Mouse (Mus musculus) embryonic facial prominence, embryonic 10.5 days (tissue): ENCODE data around the gene Taok1. TPM values are rescaled to one million over a fixed set of nuclear protein-coding genes. Genes with fewer than 3 reads are reported as not detected.
"Not testable (repeated sequence)": the region's sequence is repeated elsewhere in the genome, so short reads cannot be mapped to it uniquely, and the experiment has no call there.

Experiments
- DNase-seq: peaks from one replicate; pipeline ENCODE4 v3.0.0-alpha.2; 2017; ENCODE audit warnings: low spot score
- H3K27ac ChIP-seq: fragments of 300-500 bp; sonication (generic); replicated peaks from 2 replicates; pipeline ENCODE4 v1.5.1; 2016; ENCODE audit warnings: mild to moderate bottlenecking
- H3K27me3 ChIP-seq: fragments of 300-500 bp; sonication (generic); replicated peaks from 2 replicates; pipeline ENCODE4 v1.6.1; 2016; ENCODE audit warnings: low read depth, mild to moderate bottlenecking; ENCODE audit not compliant: poor library complexity, severe bottlenecking
- H3K36me3 ChIP-seq: fragments of 300-500 bp; sonication (generic); replicated peaks from 2 replicates; pipeline ENCODE4 v1.6.1; 2016; ENCODE audit warnings: mild to moderate bottlenecking, moderate library complexity
- H3K4me1 ChIP-seq: fragments of 300-500 bp; sonication (generic); 2 replicates; pipeline ENCODE4 v1.6.1; 2016
- H3K4me3 ChIP-seq: fragments of 300-500 bp; sonication (generic); 2 replicates; pipeline ENCODE4 v1.5.1; 2016; ENCODE audit warnings: mild to moderate bottlenecking, moderate library complexity
- H3K9me3 ChIP-seq: fragments of 300-500 bp; sonication (generic); 2 replicates; pipeline ENCODE4 v1.6.1; 2016; ENCODE audit warnings: mild to moderate bottlenecking
- WGBS: fragments of 180-500 bp; shearing (Covaris S2); methylation state at CpG from one replicate; pipeline ENCODE4 v1.1.7; 2016; 5-methylcytosine and 5-hydroxymethylcytosine counted together
- polyA plus RNA-seq: library from polyadenylated mRNA; unstranded; fragments of >200 nt; fragmentation: Nextera tagmentation; extraction: Ambion mirVana; gene quantifications from 2 replicates; pipeline ENCODE4 v1.2.1, GENCODE M21; 2016

The Taok1 gene
- polyA plus RNA-seq, 1 experiment from 2014 or later: 13.5 TPM

DNA sequence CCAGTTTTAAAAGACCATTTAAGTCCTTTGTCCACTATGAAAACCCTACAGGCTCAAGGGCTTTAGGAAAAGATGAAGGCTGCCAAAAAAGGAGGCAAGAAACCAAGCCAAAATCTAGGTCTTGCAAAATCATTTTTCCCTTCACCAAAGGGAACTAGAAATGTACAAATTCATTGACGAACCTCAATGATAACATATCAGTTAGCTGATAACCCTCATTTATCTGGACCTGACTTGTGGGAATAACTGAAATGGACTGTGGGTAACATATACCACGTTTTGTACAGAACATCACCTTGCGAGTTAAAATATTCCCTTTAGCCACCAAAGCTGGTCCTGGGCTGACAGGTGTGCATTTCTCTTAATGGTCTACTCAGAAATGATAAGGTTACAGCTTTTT is 78.0 kb downstream of the Taok1 start:
- no peak overlapping the region for H3K4me3 ChIP-seq
- H3K27me3 ChIP-seq: no peaks in the 10 kb centered on the region
- peaks cover 5% of the 10 kb centered on the region; the same call in 1 of the 2 replicates for H3K4me1 ChIP-seq
- no peaks in the 10 kb centered on the region for H3K9me3 ChIP-seq
- H3K36me3 ChIP-seq: peaks cover 19% of the 10 kb centered on the region
- no peak for DNase-seq
- H3K27ac ChIP-seq: no peak overlapping the region
- 87% methylated on average over 3 of the region's 3 CpGs for WGBS

GRCm38 (mm10) chr11:77528420-77528819 is 79.2 kb downstream of the Taok1 start:
- peaks cover 11% of the 10 kb centered on the region; the same call in 1 of the 2 replicates for H3K36me3 ChIP-seq
- not testable (repeated sequence) for DNase-seq, H3K4me3 ChIP-seq, H3K27ac ChIP-seq, H3K27me3 ChIP-seq, H3K9me3 ChIP-seq, H3K4me1 ChIP-seq
- 89% methylated on average over 3 of the region's 3 CpGs for WGBS

GRCm38 (mm10) chr11:77525804-77526486 is 81.7 kb downstream of the Taok1 start:
- 79% methylated on average over 3 of the region's 3 CpGs for WGBS
- peaks cover 10% of the 10 kb centered on the region for H3K4me1 ChIP-seq
- H3K4me3 ChIP-seq: no peak overlapping the region
- no peak overlapping the region for H3K27ac ChIP-seq
- no peaks in the 10 kb centered on the region for H3K9me3 ChIP-seq
- H3K27me3 ChIP-seq: no peaks in the 10 kb centered on the region
- peaks cover 7% of the 10 kb centered on the region; the same call in 1 of the 2 replicates for H3K36me3 ChIP-seq
- no peak for DNase-seq

DNA sequence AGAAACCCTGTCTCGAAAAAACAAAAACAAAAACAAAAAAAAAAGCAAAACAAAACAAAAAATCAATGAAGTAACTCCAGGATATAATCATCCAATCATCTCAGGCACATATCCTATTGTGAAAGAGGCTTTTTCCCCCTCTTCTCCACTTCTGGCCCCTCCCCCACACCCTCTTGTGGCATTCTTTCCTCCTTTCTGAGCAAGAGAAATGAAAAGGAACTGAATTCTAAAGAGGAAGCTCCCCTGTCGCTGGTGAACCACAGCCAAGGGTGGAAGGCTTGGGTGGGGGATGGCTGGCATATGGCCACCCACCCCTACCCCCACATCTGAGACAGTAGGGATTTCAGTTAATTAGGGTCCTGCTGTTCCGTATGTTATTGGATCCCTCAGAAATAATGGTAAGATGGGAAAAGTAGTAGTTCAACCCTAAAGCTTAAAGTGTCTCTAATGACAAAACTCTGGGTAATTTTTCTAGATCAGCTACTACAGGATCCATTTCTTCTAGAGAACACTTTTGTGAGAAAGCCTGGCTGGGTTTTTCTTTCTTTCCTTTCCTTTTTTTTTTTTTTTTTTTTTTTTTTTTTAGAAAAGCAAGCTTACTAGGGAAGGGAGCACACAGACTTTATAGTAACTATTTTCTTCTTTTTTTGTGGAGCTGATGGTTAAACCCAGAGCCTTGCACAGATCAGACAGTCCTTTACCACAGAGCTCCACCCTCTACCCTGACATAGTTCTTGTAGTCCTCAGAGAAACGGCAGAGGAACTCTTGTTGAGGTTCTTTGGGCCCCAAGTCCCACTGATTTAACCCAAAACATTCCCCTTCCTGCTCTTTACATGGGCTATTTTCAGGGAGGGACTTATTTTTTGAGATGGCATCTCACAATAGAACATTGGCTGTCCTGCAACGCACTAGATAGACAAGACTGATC is 86.8 kb downstream of the Taok1 start:
- Histone ChIP-seq H3K4me1 (peaks cover 52% of the 10 kb centered on the region), H3K9me3 (no peaks in the 10 kb centered on the region), H3K4me3 (no peak overlapping the region), H3K27ac (no peak overlapping the region), H3K27me3 (peaks cover 21% of the 10 kb centered on the region), H3K36me3 (no peaks in the 10 kb centered on the region)
- DNase-seq: peak; percentile 28
- 55% methylated on average over 5 of the region's 5 CpGs for WGBS

DNA sequence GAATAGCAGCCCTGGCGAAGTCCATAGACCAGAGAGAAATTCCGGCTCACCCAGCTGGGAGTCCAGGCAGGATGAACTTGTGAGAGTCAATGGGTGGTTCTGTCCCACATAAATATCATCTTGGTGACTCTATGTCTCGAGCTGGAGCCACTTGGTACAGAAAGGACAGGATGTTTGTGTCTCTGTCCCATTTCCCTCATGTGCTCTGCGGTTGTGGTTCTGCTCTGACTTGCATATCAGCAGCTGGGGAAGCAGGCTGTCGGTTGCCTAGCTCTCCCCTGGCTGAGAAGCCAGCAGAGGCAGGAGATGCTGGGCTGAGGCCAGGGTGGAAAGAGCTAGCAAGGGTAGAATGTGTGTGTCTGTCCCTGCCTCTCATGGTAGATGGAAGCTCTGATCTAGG is 88.6 kb downstream of the Taok1 start, which contains the start of gene Gm10392:
Gene Gm10392 (minus strand): TSS at position 156 of the 400 bp plus-strand sequence.
- no peak within 1 kb of the TSS for H3K4me3 ChIP-seq
- no peak for DNase-seq
- no peaks in the 10 kb centered on the region for H3K36me3 ChIP-seq
- no peaks in the 10 kb centered on the region for H3K9me3 ChIP-seq
- WGBS: 78% methylated on average over 5 of the region's 5 CpGs
- peaks cover 68% of the 10 kb centered on the region for H3K4me1 ChIP-seq
- no peak within 1 kb of the TSS for H3K27ac ChIP-seq
- H3K27me3 ChIP-seq: peaks cover 39% of the 10 kb centered on the region

DNA sequence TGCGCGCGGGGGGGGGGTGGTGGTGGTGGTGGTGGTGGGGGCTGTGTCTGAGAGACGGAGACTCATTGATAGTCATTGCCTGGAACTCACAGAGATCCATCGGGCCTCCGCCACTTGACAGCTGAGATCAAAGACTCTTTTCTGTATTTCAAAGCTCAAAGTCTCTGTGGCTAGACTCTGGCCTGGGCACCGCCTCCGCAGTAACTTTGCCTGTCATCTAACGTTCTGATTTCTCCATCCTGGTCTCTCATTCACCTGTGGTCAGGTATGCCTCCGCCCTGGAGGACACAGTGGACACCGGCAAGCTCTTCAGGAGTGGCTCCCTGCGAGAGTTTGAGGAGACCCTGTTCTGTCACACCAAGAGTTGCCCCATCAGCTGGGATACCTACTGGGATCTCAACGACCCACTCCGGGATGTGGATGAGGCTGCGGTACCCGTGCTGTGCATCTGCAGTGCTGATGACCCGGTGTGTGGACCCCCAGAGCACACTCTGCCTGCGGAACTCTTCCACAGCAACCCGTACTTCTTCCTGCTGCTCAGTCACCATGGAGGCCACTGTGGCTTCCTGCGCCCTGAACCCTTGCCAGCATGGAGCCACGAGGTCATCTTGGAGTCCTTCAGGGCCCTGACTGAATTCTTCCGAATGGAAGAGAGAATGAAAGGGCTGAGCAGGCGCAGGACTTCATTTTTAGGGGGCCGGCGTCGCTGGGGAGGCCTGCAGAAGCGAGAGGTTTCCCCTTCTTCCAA is 89.4 kb downstream of the Taok1 start:
- Histone ChIP-seq H3K27ac (no peak overlapping the region), H3K27me3 (peaks cover 42% of the 10 kb centered on the region), H3K4me1 (peaks cover 75% of the 10 kb centered on the region), H3K4me3 (no peak overlapping the region), H3K9me3 (no peaks in the 10 kb centered on the region), H3K36me3 (no peaks in the 10 kb centered on the region)
- DNase-seq: no peak
- 82% methylated on average over 27 of the region's 27 CpGs for WGBS

DNA sequence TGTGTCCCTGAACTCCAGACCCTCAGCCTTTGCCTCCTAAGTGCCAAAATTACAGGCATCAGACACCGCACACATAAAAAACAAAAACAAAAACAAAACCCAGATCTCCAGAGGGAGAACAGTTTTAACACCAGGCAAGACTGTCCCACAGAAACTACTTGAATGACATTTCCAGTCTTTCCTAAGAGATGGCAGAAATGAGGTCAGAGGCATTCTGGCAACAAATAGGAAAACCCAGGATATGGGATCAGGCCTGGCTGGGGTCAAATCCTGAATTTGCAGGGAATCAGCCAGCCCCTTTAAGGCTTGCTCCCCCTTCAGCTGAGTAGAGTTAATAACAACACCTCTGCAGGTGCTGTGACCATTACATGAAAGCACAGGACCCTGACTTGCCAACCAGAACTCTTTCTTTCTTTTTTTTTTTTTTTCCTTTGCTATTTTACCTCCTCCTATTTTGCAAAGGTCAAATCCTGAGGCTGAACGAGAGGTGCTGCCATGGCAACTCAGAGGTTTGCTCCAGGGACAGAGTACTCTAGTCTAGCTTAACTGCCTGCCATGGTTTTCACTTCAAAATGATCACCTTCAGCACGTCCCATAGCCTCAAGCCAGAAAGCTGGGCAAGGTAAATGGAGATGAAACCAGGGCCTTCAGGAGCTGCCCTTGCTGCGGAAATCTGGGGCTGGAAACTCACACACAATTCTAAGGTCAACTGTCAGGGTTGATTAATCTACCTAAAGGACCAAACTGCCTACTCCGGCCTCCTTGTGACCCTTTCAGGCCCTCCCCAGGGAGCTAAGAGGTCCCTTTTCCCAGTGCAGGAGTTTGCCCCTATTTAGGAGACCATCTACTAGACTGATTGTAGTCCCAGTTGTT is 90.8 kb downstream of the Taok1 start:
- Histone ChIP-seq H3K4me3 (0 out of 2 replicates have a peak overlapping the region, but pooled peaks have one; percentile 69), H3K27me3 (peaks cover 42% of the 10 kb centered on the region), H3K9me3 (no peaks in the 10 kb centered on the region), H3K4me1 (peaks cover 79% of the 10 kb centered on the region), H3K36me3 (no peaks in the 10 kb centered on the region), H3K27ac (no peak overlapping the region)
- DNase-seq: no peak
- 48% methylated on average over 5 of the region's 5 CpGs for WGBS

DNA sequence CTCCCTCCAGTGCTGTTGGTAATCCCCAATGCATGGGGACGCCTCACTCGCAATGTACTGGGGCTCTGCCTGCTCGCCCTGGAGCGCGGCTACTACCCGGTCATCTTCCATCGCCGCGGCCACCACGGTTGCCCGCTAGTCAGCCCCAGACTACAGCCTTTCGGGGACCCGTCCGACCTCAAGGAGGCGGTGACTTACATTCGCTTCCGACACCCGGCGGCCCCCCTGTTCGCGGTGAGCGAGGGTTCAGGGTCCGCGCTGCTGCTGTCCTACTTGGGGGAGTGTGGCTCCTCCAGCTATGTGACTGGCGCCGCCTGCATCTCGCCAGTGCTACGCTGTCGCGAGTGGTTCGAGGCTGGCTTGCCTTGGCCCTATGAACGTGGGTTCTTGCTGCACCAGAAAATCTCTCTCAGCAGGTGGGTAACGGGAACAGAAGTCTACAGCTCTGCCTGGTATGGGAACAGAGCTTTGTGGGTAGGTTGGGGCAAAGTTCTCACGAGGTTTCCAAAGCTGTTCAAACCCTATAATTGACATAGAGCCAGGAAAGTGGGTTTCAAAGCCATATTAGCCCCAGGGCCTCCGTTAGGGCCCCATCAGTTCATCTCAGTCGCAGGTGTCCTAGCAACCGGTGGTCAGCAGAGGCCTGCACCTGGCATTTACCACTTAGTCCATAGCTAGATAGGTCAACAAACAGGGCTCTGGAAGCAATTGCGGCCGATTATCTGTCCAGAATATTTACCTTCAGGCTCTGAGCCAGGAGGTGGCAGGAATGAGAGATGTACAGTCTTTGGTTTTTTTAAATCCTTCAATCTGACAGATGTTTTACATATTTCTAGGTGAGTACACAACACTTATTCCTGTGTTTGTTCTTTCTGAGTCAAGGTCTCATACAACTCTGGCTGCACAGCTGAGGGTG is 91.7 kb downstream of the Taok1 start, which contains the start of gene Trp53i13:
Gene Trp53i13 (minus strand): TSS at position 344 of the 916 bp plus-strand sequence.
- H3K27me3 ChIP-seq: peaks cover 42% of the 10 kb centered on the region
- H3K36me3 ChIP-seq: no peaks in the 10 kb centered on the region
- H3K4me1 ChIP-seq: peaks cover 81% of the 10 kb centered on the region
- H3K4me3 ChIP-seq: peak within 1 kb of the TSS; percentile 69
- peak within 1 kb of the TSS; percentile 69 for H3K27ac ChIP-seq
- peak; percentile 52 for DNase-seq
- H3K9me3 ChIP-seq: no peaks in the 10 kb centered on the region
- WGBS: 5% methylated on average over 39 of the region's 39 CpGs

DNA sequence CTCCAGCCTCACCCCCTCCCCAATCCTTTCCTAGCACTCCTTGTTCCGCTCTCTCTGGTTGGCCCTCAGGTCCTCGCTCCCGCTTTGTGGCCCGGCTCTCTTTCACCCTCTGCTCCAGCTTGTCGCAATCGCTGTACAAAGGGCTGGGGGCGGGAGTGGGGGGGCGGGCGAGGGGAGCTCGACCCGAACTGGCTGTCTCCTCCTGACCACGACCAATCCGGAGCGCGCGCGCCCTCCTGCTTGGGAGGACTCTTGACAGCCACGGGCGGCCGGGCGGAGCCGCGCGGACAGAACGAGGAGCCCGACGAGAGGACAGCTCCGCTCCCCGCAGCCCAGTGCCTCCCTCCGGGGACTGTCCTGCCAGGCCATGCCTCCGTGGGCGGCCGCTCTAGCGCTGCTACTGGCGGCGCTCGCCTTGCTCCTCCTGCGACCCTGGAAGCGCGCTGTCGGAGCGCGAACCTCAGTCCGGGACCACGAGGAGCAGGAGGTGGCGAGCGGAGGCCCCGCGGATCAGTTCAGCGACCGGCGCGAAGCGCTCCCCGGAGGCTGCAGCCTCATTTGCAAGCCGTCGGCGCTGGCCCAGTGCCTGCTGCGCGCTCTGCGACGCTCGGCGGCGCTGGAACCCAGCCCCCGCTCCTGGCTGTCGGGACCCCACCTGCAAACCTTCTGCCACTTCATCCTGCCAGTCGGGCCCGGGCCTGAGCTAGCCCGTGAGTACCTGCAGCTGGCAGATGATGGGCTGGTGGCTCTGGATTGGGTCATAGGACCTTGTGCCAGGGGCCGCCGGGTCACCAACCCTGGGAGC is 92.6 kb downstream of the Taok1 start, which contains the start of gene Abhd15:
Gene Abhd15 (plus strand): TSS at position 290 of the 805 bp plus-strand sequence.
- WGBS: under 1% methylated on average over 72 of the region's 72 CpGs
- Histone ChIP-seq H3K9me3 (no peaks in the 10 kb centered on the region), H3K27ac (peak within 1 kb of the TSS; percentile 69), H3K4me3 (peak within 1 kb of the TSS; percentile 69), H3K4me1 (peaks cover 74% of the 10 kb centered on the region), H3K27me3 (peaks cover 42% of the 10 kb centered on the region), H3K36me3 (peaks cover 7% of the 10 kb centered on the region)
- peak; percentile 90 for DNase-seq

DNA sequence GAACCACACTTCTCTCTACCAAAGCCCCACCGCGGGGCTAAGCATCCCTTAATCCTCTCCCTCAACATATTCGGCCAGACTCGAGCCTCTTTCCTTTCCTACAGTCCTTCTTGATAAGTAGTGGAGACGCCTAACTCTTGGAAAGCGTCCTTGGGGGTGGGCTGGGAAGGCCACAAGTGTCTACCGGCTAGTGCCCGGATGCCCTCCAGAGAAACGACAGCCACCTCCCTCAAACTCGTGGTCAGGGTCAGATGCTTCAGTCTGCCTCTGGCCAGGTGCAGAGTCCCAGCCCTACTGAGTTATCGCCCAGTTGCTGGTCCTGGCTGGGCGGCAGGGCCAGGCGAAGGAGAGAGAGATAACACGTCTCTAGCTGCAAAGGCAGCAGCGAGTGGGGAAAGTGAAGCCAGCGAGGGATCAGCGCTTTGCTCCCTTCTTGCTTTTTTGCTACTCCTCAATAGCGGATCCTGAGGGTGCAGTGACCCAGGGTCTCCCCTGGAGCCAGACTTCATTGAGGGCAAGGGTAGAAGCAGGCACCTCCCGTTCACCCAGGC is 93.3 kb downstream of the Taok1 start:
- 3% methylated on average over 19 of the region's 19 CpGs for WGBS
- H3K4me1 ChIP-seq: peaks cover 68% of the 10 kb centered on the region

More for the DNA sequence above, 93.3 kb downstream of the Taok1 start:
- Histone ChIP-seq H3K36me3 (peaks cover 14% of the 10 kb centered on the region), H3K27me3 (peaks cover 42% of the 10 kb centered on the region), H3K9me3 (no peaks in the 10 kb centered on the region), H3K27ac (peak overlapping the region; percentile 69), H3K4me3 (peak overlapping the region; percentile 69)
- DNase-seq: no peak
